In genomic region chr7:123253396-123253795, GRCm38 (mm10) we compare ENCODE assay signal across 13 mouse cellular contexts. TPM values are rescaled to one million over a fixed set of nuclear protein-coding genes. Genes with fewer than 3 reads are reported as not detected.
"Had no signal": no experiment of that assay in that cellular context is flagged by ENCODE, and none has a peak within 500 bp of the region (broad histone marks: within the 10 kb centered on the region; RNA-seq: fewer than 3 reads in every experiment).

No protein-coding gene starts in this region.

- H3K36me3 ChIP-seq: kidney, embryonic 15.5 days; limb, embryonic 10.5 days; liver, embryonic 15.5 days; neural tube, embryonic 13.5 days had no signal

- H3K27me3 ChIP-seq: kidney, embryonic 15.5 days; liver, embryonic 15.5 days; neural tube, embryonic 13.5 days had no signal

- H3K4me1 ChIP-seq: kidney, embryonic 15.5 days; limb, embryonic 10.5 days; liver, embryonic 15.5 days; neural tube, embryonic 13.5 days had no signal

- H3K9ac ChIP-seq: kidney, embryonic 15.5 days; liver, embryonic 15.5 days; neural tube, embryonic 13.5 days had no signal

- DNase-seq: kidney, adult 2 months; kidney, postnatal 14 days; lung, adult 2 months; lung, postnatal 36 days; retina, postnatal 1 day; right cerebral cortex, postnatal 14 days had no signal

- H3K4me3 ChIP-seq: kidney, embryonic 15.5 days; left cerebral cortex, adult 2 months; limb, embryonic 10.5 days; liver, embryonic 15.5 days; neural tube, embryonic 13.5 days had no signal

- ATAC-seq: lung, postnatal 0 days had no signal

- H3K4me2 ChIP-seq: kidney, embryonic 15.5 days; liver, embryonic 11.5 days; liver, embryonic 15.5 days; neural tube, embryonic 13.5 days had no signal

- H3K27ac ChIP-seq: kidney, embryonic 15.5 days; left cerebral cortex, adult 2 months; limb, embryonic 10.5 days; liver, embryonic 15.5 days; neural tube, embryonic 13.5 days had no signal

- H3K9me3 ChIP-seq: kidney, embryonic 15.5 days; limb, embryonic 10.5 days; liver, embryonic 15.5 days; neural tube, embryonic 13.5 days had no signal

RNA-seq across cellular contexts. Expression of gene Slc5a11, which starts 38.8 kb away (rescaled TPM):
- polyA plus RNA-seq: lung, postnatal 0 days; neural tube, embryonic 13.5 days had no signal
